Mouse (Mus musculus) subcutaneous adipose tissue, adult 2 months (tissue): ENCODE measurements around the gene Ski. TPM values are rescaled to one million over a fixed set of nuclear protein-coding genes. Genes with fewer than 3 reads are reported as not detected.

ENCODE experiments used
- polyA plus RNA-seq: library from polyadenylated mRNA; depleted of rRNA; stranded (reverse); fragments of >200 nt; gene quantifications from 2 replicates; pipeline ENCODE4 v1.2.3, GENCODE M21; 2012; ENCODE audit warnings: low replicate concordance; rRNA removed

The Ski gene
- 54.5 and 88.7 TPM in 2 replicates for polyA plus RNA-seq

GRCm38 (mm10) chr4:155222552-155222840, at the start of gene Ski:
TSS of gene Ski (minus strand) at chr4:155222592.

GRCm38 (mm10) chr4:155249648-155250351, 27.4 kb upstream of the Ski start, which contains the start of gene Faap20:
TSS of gene Faap20 (plus strand) at chr4:155249802.

Other genes starting within 250 kb of the Ski start
- gene Plch2, start 165.8 kb downstream of the Ski start, polyA plus RNA-seq, result 2.6 and 10.7 TPM in 2 replicates
- 20.0 and 21.4 TPM in 2 replicates for gene Pex10, start 155.6 kb downstream of the Ski start, polyA plus RNA-seq
- 97.9 and 103 TPM in 2 replicates for gene Rer1, start 136.2 kb downstream of the Ski start, polyA plus RNA-seq
- 3.7 and 10.4 TPM in 2 replicates for gene Morn1, start 136.0 kb downstream of the Ski start, polyA plus RNA-seq
- 71.5 and 99.0 TPM in 2 replicates for gene Faap20, start 27.2 kb upstream of the Ski start, polyA plus RNA-seq
- gene Prkcz, start 138.8 kb upstream of the Ski start, polyA plus RNA-seq, result 1.7 and 9.6 TPM in 2 replicates
- gene Gabrd, start 175.5 kb upstream of the Ski start, polyA plus RNA-seq, result 0.51 and 0.96 TPM in 2 replicates
- gene Cfap74, start 186.6 kb upstream of the Ski start, polyA plus RNA-seq, result 2.5 and 4.3 TPM in 2 replicates
- 0.59 and 4.5 TPM in 2 replicates for gene Tmem52, start 246.5 kb upstream of the Ski start, polyA plus RNA-seq